Mouse (Mus musculus) limb, embryonic 12.5 days (tissue): ENCODE measurements around the gene Tom1l2. TPM values are rescaled to one million over a fixed set of nuclear protein-coding genes. Genes with fewer than 3 reads are reported as not detected.

Source experiments
- ATAC-seq: fragments of 200-750 bp; cut with Nextera tagmentation; 2 replicates; pipeline ENCODE4 v1.8.0; 2017; ENCODE audit warnings: low read depth, moderate TSS enrichment; ENCODE audit not compliant: insufficient number of reproducible peaks, insufficient read depth, low FRiP score, low TSS enrichment
- H3K27ac ChIP-seq: fragments of 300-500 bp; sonication (generic); 2 replicates; pipeline ENCODE4 v1.5.1; 2016; ENCODE audit warnings: mild to moderate bottlenecking, moderate library complexity
- H3K27me3 ChIP-seq: fragments of 300-500 bp; sonication (generic); 2 replicates; pipeline ENCODE4 v1.6.1; 2016; ENCODE audit warnings: mild to moderate bottlenecking, moderate library complexity
- H3K36me3 ChIP-seq: fragments of 300-500 bp; sonication (generic); 2 replicates; pipeline ENCODE4 v1.6.1; 2016; ENCODE audit warnings: mild to moderate bottlenecking, moderate library complexity
- H3K4me1 ChIP-seq: fragments of 300-500 bp; sonication (generic); replicated peaks from 2 replicates; pipeline ENCODE4 v1.6.1; 2016
- H3K4me2 ChIP-seq: fragments of 300-500 bp; sonication (generic); 2 replicates; pipeline ENCODE4 v1.6.1; 2016; ENCODE audit warnings: mild to moderate bottlenecking, moderate library complexity
- H3K4me3 ChIP-seq: fragments of 300-500 bp; sonication (generic); replicated peaks from 2 replicates; pipeline ENCODE4 v1.5.1; 2016; ENCODE audit warnings: mild to moderate bottlenecking
- H3K9ac ChIP-seq: fragments of 300-500 bp; sonication (generic); replicated peaks from 2 replicates; pipeline ENCODE4 v1.6.1; 2016; ENCODE audit warnings: mild to moderate bottlenecking, moderate library complexity
- H3K9me3 ChIP-seq: fragments of 300-500 bp; sonication (generic); 2 replicates; pipeline ENCODE4 v1.6.1; 2016; ENCODE audit warnings: mild to moderate bottlenecking, moderate library complexity
- WGBS: fragments of 180-500 bp; shearing (Covaris S2); methylation state at CpG from one replicate; pipeline ENCODE4 v1.1.7; 2016; 5-methylcytosine and 5-hydroxymethylcytosine counted together
- polyA plus RNA-seq: library from polyadenylated mRNA; unstranded; fragments of >200 nt; fragmentation: Nextera tagmentation; extraction: Ambion mirVana; gene quantifications from 2 replicates; pipeline ENCODE4 v1.2.1, GENCODE M21; 2016

Gene Tom1l2
- polyA plus RNA-seq, 1 experiment from 2014 or later, result 21.6 TPM

- Histone ChIP-seq H3K4me2 (no peak overlapping the region), H3K27me3 (no peaks in the 10 kb centered on the region), H3K9me3 (no peaks in the 10 kb centered on the region), H3K4me3 (no peak overlapping the region), H3K36me3 (no peaks in the 10 kb centered on the region), H3K4me1 (peaks cover 4% of the 10 kb centered on the region), H3K9ac (no peak overlapping the region), H3K27ac (no peak overlapping the region)
- WGBS, result 83% methylated on average over 4 of the region's 4 CpGs
- ATAC-seq, result no peak
Measured at GRCm38 (mm10) chr11:60346537-60346936, 6.2 kb downstream of the Tom1l2 start.

GRCm38 (mm10) chr11:60345868-60346267, 6.8 kb downstream of the Tom1l2 start:
- H3K9ac ChIP-seq, result no peak overlapping the region
- no peak overlapping the region for H3K27ac ChIP-seq
- peaks cover 9% of the 10 kb centered on the region for H3K4me1 ChIP-seq
- no peak overlapping the region for H3K4me2 ChIP-seq
- 85% methylated on average over 4 of the region's 4 CpGs for WGBS
- H3K27me3 ChIP-seq, result no peaks in the 10 kb centered on the region
- no peaks in the 10 kb centered on the region for H3K36me3 ChIP-seq
- H3K9me3 ChIP-seq, result no peaks in the 10 kb centered on the region
- ATAC-seq, result no peak
- no peak overlapping the region for H3K4me3 ChIP-seq

GRCm38 (mm10) chr11:60339361-60339760, 13.3 kb downstream of the Tom1l2 start:
- ATAC-seq, result no peak
- H3K27ac ChIP-seq, result no peak overlapping the region

GRCm38 (mm10) chr11:60338291-60338690, 14.4 kb downstream of the Tom1l2 start:
- Histone ChIP-seq H3K4me1 (peaks cover 16% of the 10 kb centered on the region), H3K4me2 (no peak overlapping the region), H3K36me3 (no peaks in the 10 kb centered on the region), H3K9ac (no peak overlapping the region), H3K27ac (no peak overlapping the region), H3K27me3 (no peaks in the 10 kb centered on the region), H3K4me3 (no peak overlapping the region), H3K9me3 (no peaks in the 10 kb centered on the region)
- WGBS, result 70% methylated on average over 4 of the region's 4 CpGs
- ATAC-seq, result no peak

More at GRCm38 (mm10) chr11:60339361-60339760, 13.3 kb downstream of the Tom1l2 start:
- H3K36me3 ChIP-seq, result no peaks in the 10 kb centered on the region
- H3K4me1 ChIP-seq, result peaks cover 9% of the 10 kb centered on the region
- no peaks in the 10 kb centered on the region for H3K27me3 ChIP-seq
- H3K4me3 ChIP-seq, result no peak overlapping the region
- WGBS, result 93% methylated on average over 12 of the region's 12 CpGs
- H3K9me3 ChIP-seq, result no peaks in the 10 kb centered on the region
- no peak overlapping the region for H3K9ac ChIP-seq
- no peak overlapping the region for H3K4me2 ChIP-seq

- H3K9ac ChIP-seq, result no peak overlapping the region
- H3K27me3 ChIP-seq, result no peaks in the 10 kb centered on the region
- H3K4me2 ChIP-seq, result no peak overlapping the region
- WGBS, result 84% methylated on average over 2 of the region's 2 CpGs
- ATAC-seq, result no peak
- no peaks in the 10 kb centered on the region for H3K36me3 ChIP-seq
- H3K4me1 ChIP-seq, result peaks cover 7% of the 10 kb centered on the region; the same call in 1 of the 2 replicates
- H3K9me3 ChIP-seq, result no peaks in the 10 kb centered on the region
- H3K27ac ChIP-seq, result no peak overlapping the region
- H3K4me3 ChIP-seq, result no peak overlapping the region
Measured at GRCm38 (mm10) chr11:60335771-60336170, 16.9 kb downstream of the Tom1l2 start.

GRCm38 (mm10) chr11:60334124-60334523, 18.6 kb downstream of the Tom1l2 start:
- Histone ChIP-seq H3K4me2 (no peak overlapping the region), H3K27ac (no peak overlapping the region), H3K9ac (no peak overlapping the region), H3K9me3 (no peaks in the 10 kb centered on the region), H3K4me1 (peaks cover 7% of the 10 kb centered on the region; the same call in 1 of the 2 replicates), H3K36me3 (no peaks in the 10 kb centered on the region), H3K4me3 (no peak overlapping the region), H3K27me3 (no peaks in the 10 kb centered on the region)
- 72% methylated on average over 3 of the region's 3 CpGs for WGBS
- no peak for ATAC-seq

- Histone ChIP-seq H3K9ac (no peak overlapping the region), H3K9me3 (no peaks in the 10 kb centered on the region)
- no peak for ATAC-seq
Measured at GRCm38 (mm10) chr11:60333461-60333860, 19.2 kb downstream of the Tom1l2 start.

GRCm38 (mm10) chr11:60330551-60330950, 22.2 kb downstream of the Tom1l2 start:
- H3K9ac ChIP-seq, result no peak overlapping the region
- peaks cover 7% of the 10 kb centered on the region; the same call in 1 of the 2 replicates for H3K4me1 ChIP-seq
- no peak overlapping the region for H3K27ac ChIP-seq
- ATAC-seq, result no peak
- H3K27me3 ChIP-seq, result no peaks in the 10 kb centered on the region
- H3K4me2 ChIP-seq, result no peak overlapping the region
- WGBS, result 88% methylated on average over 4 of the region's 4 CpGs
- H3K9me3 ChIP-seq, result no peaks in the 10 kb centered on the region
- no peaks in the 10 kb centered on the region for H3K36me3 ChIP-seq
- H3K4me3 ChIP-seq, result no peak overlapping the region

More at GRCm38 (mm10) chr11:60333461-60333860, 19.2 kb downstream of the Tom1l2 start:
- H3K36me3 ChIP-seq, result no peaks in the 10 kb centered on the region
- H3K27me3 ChIP-seq, result no peaks in the 10 kb centered on the region
- H3K4me3 ChIP-seq, result no peak overlapping the region
- peaks cover 7% of the 10 kb centered on the region; the same call in 1 of the 2 replicates for H3K4me1 ChIP-seq
- H3K27ac ChIP-seq, result no peak overlapping the region
- H3K4me2 ChIP-seq, result no peak overlapping the region
- 87% methylated on average over 5 of the region's 5 CpGs for WGBS

- Histone ChIP-seq H3K36me3 (no peaks in the 10 kb centered on the region), H3K4me1 (peaks cover 28% of the 10 kb centered on the region), H3K9ac (no peak overlapping the region), H3K27me3 (no peaks in the 10 kb centered on the region), H3K4me3 (no peak overlapping the region), H3K4me2 (no peak overlapping the region), H3K9me3 (no peaks in the 10 kb centered on the region), H3K27ac (no peak overlapping the region)
- ATAC-seq, result no peak
Measured at GRCm38 (mm10) chr11:60323731-60324130, 29.0 kb downstream of the Tom1l2 start.

GRCm38 (mm10) chr11:60321438-60321837, 31.3 kb downstream of the Tom1l2 start:
- H3K9me3 ChIP-seq, result no peaks in the 10 kb centered on the region
- H3K4me3 ChIP-seq, result no peak overlapping the region
- H3K27me3 ChIP-seq, result no peaks in the 10 kb centered on the region
- ATAC-seq, result no peak
- no peak overlapping the region for H3K4me2 ChIP-seq
- H3K36me3 ChIP-seq, result no peaks in the 10 kb centered on the region
- no peak overlapping the region for H3K9ac ChIP-seq
- peaks cover 50% of the 10 kb centered on the region for H3K4me1 ChIP-seq
- 69% methylated on average over 2 of the region's 2 CpGs for WGBS
- 0 out of 2 replicates have a peak overlapping the region, but pooled peaks have one; percentile 24 for H3K27ac ChIP-seq

- Histone ChIP-seq H3K27ac (0 out of 2 replicates have a peak overlapping the region, but pooled peaks have one; percentile 24), H3K4me3 (no peak overlapping the region), H3K36me3 (no peaks in the 10 kb centered on the region), H3K9me3 (no peaks in the 10 kb centered on the region), H3K4me2 (no peak overlapping the region), H3K9ac (no peak overlapping the region), H3K27me3 (no peaks in the 10 kb centered on the region), H3K4me1 (peaks cover 55% of the 10 kb centered on the region)
- 59% methylated on average over 8 of the region's 8 CpGs for WGBS
- ATAC-seq, result no peak
Measured at GRCm38 (mm10) chr11:60320426-60321037, 32.2 kb downstream of the Tom1l2 start.
